Mouse (Mus musculus) right cerebral cortex, adult 2 months (tissue): Measurements from ENCODE around the gene Ppard.

Experiments used
- DNase-seq, 2 experiments: peaks; one replicate each; pipeline ENCODE4 v3.0.0; 2021 to 2022; ENCODE audit warnings: low spot score in 2 of 2

The Ppard gene

DNA sequence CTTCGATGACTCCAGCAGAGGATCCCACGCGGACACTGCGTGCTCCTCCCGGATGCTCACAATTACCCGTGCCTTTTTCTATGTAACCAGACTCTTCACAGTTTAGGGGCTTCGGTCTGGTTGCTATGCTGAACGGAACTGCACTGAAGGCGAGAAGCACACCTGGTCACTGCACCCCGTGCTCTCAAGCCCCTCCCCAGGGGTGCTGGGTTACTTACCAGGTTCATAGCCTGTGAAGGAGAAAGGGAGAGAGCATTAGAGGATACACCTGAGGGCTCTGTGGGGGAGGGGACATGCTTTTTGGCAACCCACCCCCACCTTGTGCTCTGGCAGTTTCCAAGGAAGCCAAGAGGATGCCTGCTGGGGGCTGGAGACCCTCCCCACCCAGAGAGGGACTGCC lies 102.8 kb downstream of the Ppard start:
- no peak for DNase-seq

DNA sequence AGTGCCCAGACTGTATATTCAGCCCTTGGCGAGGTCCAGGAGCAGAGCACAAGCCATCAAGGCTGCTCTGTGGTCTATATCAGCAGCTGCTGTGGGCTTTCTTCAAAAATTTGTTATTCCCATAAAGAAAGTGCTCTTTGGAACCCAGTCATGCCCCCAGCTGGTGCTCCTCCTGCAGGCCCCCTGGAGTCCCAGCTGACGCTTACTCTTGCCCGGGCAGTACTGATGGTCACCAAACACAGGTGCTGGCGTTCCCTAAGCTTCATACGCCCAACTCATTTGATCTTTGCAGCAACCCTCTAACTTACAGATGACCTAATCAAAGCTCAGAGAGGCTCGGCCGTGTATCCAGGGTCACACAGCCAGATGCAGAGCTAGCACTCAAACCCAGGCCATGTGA lies 105.0 kb downstream of the Ppard start:
- no peak for DNase-seq

DNA sequence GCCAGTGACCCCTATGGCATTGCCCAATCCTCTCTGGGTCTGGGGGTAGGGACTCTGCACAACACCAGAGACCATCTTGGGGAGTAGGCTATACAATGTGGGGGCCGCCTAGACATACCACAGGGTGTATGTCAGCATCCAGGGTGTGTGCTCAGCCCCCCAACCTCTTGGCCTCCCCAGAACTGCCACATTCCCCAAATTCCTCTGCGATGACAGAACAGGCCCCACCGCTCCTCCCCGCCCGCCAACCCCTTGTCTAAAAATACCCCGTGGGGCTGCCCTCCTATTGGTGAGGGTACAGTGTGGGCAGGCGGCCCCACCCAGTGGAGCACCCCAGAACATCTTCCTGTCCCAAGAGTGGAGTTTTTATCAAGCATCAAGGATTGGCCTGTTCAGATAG lies 108.1 kb downstream of the Ppard start:
- no peak for DNase-seq

GRCm38 (mm10) chr17:28341091-28341490 lies 108.6 kb downstream of the Ppard start:
- peak; percentile 41 to 66 for DNase-seq

GRCm38 (mm10) chr17:28344050-28344607 lies 111.6 kb downstream of the Ppard start:
- no peak for DNase-seq

DNA sequence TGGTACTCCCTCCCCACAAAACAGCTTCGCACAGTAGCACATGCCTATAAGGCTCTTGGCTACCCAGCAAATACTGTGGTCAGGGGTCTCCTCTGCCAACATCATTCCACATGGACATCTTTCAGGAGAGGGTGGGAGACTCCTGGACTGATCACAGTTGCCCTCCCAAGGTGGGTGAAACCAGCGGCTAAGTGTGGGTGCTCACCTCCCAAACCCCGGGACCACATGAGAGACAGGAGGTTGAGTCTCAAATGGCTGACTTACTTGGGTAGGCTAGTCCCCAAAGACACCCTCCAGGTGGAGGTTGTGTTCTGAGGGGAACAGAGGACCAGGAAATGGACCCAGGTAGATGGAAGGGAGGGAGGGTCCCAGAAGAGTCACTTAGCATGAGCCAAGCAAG lies 112.2 kb downstream of the Ppard start:
- DNase-seq = no peak

DNA sequence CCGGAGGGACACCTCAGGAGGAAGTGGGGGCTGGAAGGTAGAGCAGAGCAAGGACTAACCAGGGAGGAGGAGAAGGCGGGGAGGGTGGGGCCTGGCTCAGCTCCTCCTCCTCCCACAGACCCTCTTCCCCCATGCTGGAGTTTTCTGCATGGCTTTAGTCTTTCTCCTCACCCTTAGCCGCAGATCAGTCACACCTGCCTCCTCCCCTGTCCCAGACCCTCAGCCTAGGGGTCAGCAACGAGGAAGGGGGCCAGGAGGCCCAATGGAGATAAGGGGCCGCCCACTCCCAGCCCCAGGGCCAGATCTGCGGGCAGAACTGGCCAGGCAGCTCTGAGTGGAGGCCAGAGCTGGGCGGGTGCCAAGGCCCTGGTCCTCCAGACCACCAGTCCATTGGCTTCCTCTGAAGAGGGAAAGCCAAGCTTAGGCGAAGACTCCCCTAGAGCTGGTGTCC lies 112.8 kb downstream of the Ppard start:
- no peak for DNase-seq

DNA sequence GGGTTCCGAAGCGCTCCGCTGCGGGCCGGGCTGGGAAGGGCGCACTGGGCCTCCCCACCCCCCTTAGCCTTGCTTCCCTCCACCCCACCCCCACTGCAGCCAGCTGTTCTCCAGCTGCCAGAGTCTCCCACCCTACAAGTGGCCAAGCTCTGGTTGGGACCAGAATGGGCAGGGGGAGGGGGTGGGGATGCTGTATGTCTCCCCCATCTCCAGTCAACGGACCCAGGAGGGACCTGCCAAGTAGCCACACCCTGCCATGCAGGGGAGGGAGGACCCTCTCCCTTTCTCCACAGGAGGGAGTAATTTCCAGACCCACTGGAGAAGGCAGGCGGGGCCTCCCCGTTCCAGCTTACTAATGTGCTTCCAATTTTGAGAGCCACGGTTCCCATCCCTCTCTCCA lies 113.4 kb downstream of the Ppard start:
- no peak for DNase-seq

DNA sequence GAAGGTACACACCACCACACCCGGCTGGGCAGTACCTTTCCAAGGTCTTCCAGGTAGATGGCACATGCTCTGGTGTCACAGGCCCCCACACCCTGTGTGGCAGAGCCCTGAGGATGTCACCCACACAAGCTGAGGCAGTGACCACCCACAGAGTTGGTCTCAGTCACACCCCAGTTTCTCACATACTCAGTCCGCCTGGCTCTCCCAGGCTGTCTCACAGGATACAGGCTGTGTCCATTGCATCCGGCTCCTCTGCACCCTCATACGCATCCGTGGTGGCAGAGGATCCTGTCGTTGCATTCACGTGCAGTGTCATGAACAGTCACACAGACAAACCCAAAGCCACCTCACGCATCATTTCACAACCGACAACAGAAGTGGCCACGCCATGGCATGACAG lies 114.8 kb downstream of the Ppard start:
- no peak for DNase-seq

GRCm38 (mm10) chr17:28348211-28348610 lies 115.7 kb downstream of the Ppard start:
- no peak for DNase-seq

DNA sequence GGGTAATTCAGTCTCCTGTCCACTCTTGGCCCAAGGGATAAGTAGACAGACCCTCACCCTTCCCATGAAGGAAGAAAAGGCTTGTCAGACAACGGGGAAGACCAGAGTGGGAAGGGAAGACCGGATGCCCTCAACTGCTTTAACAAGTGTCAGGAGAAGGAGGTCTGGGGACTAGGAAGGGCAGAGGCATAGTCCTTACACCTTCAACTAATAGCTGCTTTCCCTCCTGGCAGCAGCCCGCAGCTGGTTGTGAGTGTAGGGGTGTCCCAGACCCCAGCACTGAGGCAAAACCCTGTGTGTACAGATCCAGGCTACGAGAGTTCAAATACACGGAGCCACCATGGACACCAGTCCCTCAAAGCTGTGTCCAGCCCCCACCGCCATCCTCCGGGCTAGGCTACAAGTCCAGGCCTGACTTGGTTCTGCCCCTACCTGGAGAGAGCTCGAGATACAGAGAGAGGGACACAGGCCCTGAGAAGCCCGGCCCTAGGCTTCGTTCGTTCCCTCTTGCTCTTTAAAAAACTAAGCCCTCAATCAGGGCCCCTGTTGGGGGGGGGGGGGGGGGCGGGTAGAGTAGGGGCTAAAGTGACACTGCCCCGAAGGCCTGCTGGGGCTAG lies 116.9 kb downstream of the Ppard start:
- DNase-seq = no peak

DNA sequence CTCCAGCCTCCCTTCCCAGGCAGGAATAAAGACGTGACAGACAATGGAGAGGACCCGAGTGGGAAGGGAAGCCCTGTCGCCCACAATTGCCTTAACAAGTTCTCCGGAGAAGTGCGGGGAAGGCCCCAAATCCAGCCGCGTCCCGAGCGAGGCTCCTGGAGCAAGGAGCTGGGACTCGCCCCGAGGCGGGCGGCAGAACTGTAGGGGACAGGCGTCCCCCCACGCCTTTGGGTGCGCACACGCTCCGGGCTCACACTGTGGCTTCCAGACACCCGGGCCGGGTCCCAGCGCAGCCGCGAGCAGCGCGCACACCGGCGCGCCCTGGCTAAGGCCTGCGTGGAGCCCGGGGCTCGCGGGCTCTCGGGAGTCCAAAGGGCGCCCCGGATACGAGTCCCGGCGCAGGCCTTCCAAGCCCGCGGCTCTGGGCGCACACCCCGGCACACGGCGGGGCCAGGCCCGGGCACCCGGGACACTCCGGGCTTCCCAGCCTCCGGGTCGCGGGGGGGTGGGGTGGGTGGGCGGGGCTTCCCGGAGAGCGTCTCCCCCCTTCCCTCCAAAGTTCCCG lies 117.5 kb downstream of the Ppard start:
- DNase-seq = no peak

- no peak for DNase-seq
These were observed 118.2 kb downstream of the Ppard start, which contains the start of gene Tead3 for GRCm38 (mm10) chr17:28350466-28351352. Tead3 (minus strand) TSS chr17:28350817.
